Mouse (Mus musculus) testis, postnatal 14 days (tissue): ENCODE data around the gene Ei24.

ENCODE experiments used
- DNase-seq: peaks from one replicate; pipeline ENCODE4 v3.0.0; 2021; ENCODE audit warnings: low spot score

The Ei24 gene

DNA sequence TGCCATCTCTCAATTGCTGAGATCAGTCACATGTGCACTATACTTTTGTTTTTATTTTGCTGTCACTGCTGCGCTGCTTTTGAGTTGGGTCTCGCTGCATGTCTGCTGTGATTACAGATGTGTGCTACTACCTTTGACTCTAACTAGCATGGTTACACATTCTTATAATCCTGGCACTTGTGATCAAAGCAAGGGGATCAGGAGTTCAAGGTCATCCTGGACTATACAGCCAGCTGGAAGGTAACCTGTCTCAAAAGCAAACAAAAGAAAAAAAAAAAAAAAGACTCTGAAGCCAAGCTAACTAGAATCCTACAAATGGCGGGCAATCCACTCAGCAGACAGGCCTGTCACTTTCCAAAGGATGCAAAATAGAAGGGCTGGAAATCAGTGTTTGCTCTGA lies 5.0 kb downstream of the Ei24 start:
- no peak for DNase-seq

DNA sequence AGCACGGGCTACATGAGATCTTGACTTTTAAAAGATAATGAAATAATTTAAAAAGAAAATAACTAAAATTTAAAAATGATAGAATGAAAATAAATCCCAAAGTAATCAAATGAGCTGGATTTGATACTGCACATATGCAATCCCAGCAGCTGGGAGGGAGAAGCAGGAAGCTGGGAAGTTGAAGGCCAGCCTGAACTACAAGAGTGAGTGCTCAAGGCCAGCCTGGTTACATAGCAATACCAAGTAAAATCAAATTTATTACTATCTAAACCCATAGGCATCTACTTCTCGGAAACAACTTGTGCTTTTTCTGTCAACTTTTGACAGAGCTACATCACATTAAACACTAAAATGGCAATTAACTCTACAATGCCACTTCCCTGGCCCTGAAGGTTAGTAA lies 13.3 kb downstream of the Ei24 start:
- no peak for DNase-seq

GRCm38 (mm10) chr9:36769048-36769413 lies 28.2 kb downstream of the Ei24 start:
- no peak for DNase-seq

GRCm38 (mm10) chr9:36768156-36769047 lies 28.8 kb downstream of the Ei24 start:
- peak; percentile 60 for DNase-seq

- peak; percentile 99 for DNase-seq
Observed at GRCm38 (mm10) chr9:36767203-36768143, 29.7 kb downstream of the Ei24 start, which contains the start of gene Stt3a. Stt3a (minus strand) TSS chr9:36767679.

DNA sequence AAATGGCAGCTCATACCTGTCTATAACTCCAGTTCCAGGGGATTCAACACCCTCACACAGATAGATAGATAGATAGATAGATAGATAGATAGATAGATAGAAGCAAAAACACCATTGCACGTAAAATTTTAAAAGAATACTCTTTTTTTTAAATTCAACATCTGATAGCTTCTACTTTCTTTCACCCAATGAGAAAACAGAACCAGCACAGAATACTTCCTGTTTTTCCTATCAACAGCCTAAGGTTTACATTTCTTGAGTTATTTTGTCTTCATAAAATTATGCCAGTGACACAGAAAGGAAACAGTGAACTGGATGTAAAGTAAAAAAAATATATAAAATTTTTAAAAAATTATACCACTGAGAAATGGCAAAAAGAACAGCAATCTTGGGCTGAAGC lies 32.8 kb downstream of the Ei24 start:
- no peak for DNase-seq
